Mouse (Mus musculus) ES-E14 (cell line): ENCODE data around the gene Zfp367. TPM values are rescaled to one million over a fixed set of nuclear protein-coding genes. Genes with fewer than 3 reads are reported as not detected.
A peak's percentile ranks its signal among the peaks of the same experiment; 100 is the strongest.

ENCODE experiments used
- DNase-seq: peaks from one replicate; pipeline ENCODE4 v3.0.0-alpha.2; 2013; ENCODE audit warnings: low read depth, low spot score
- H3K27ac ChIP-seq: 2 replicates; pipeline ENCODE4 v1.5.1; 2012; ENCODE audit warnings: low read depth, mild to moderate bottlenecking, low read length, moderate library complexity, mixed read lengths; ENCODE audit not compliant: poor library complexity, insufficient read depth, severe bottlenecking
- H3K36me3 ChIP-seq: 2 replicates; pipeline ENCODE4 v1.6.1; 2012; ENCODE audit warnings: mild to moderate bottlenecking, low read length, moderate library complexity, mixed read lengths; ENCODE audit not compliant: control insufficient read depth, poor library complexity, insufficient read depth, severe bottlenecking
- H3K4me1 ChIP-seq, 2 experiments: fragments of 150-350 bp in 1 of 2; sonication (generic) in 1 of 2; 2 replicates each; pipeline ENCODE4 v1.6.1; 2012; ENCODE audit warnings: low read length in 2 of 2, mild to moderate bottlenecking in 1 of 2, mixed read lengths in 1 of 2; ENCODE audit not compliant: control insufficient read depth in 2 of 2, insufficient read depth in 2 of 2, poor library complexity in 1 of 2
- H3K4me3 ChIP-seq, 2 experiments: fragments of 150-350 bp in 1 of 2; sonication (generic) in 1 of 2; 2 replicates each; pipeline ENCODE4 v1.5.1; 2012; ENCODE audit warnings: low read length in 2 of 2, low read depth in 1 of 2, mild to moderate bottlenecking in 1 of 2, mixed read lengths in 1 of 2; ENCODE audit not compliant: insufficient read depth in 1 of 2, poor library complexity in 1 of 2, severe bottlenecking in 1 of 2
- H3K9ac ChIP-seq: 2 replicates; pipeline ENCODE4 v1.6.1; 2012; ENCODE audit warnings: low read depth, mild to moderate bottlenecking, low read length, mixed read lengths; ENCODE audit not compliant: poor library complexity, insufficient read depth, severe bottlenecking
- H3K9me3 ChIP-seq: fragments of 150-350 bp; sonication (generic); 2 replicates; pipeline ENCODE4 v1.6.1; 2012; ENCODE audit warnings: low read depth, mild to moderate bottlenecking, low read length; ENCODE audit not compliant: control insufficient read depth, insufficient read depth
- CHD2 ChIP-seq: IDR thresholded peaks from 2 replicates; pipeline ENCODE4 v1.6.1; 2014; ENCODE audit warnings: mild to moderate bottlenecking, low read depth, low read length, inconsistent platforms
- HCFC1 ChIP-seq: IDR thresholded peaks from 2 replicates; pipeline ENCODE4 v1.6.1; 2012; ENCODE audit warnings: low read length, inconsistent platforms, borderline replicate concordance; ENCODE audit not compliant: insufficient read depth
- MAFK ChIP-seq: IDR thresholded peaks from 2 replicates; pipeline ENCODE4 v1.6.1; 2014; ENCODE audit warnings: mild to moderate bottlenecking, low read depth, low read length, inconsistent platforms; ENCODE audit not compliant: insufficient read depth
- ZC3H11A ChIP-seq: IDR thresholded peaks from 2 replicates; pipeline ENCODE4 v1.6.1; 2012; ENCODE audit warnings: low read depth, mild to moderate bottlenecking, inconsistent platforms, low read length, borderline replicate concordance
- ZNF384 ChIP-seq: IDR thresholded peaks from 2 replicates; pipeline ENCODE4 v1.6.1; 2012; ENCODE audit warnings: low read depth, low read length, inconsistent platforms
- in situ Hi-C, 2 experiments: fragments of 600-800 bp; cut with MboI; formaldehyde crosslinking; loops; one replicate each; pipeline ENCODE4 v1.15.1; 2025; ENCODE audit warnings: low sequenced_read_pairs in 2 of 2, inconsistent platforms in 1 of 2; ENCODE audit not compliant: unreplicated experiment in 2 of 2
- total RNA-seq: library from RNA; depleted of rRNA; stranded (reverse); fragments of 300-350 nt; gene quantifications from 2 replicates; pipeline ENCODE4 v1.2.3, GENCODE M21; 2012

The Zfp367 gene
- total RNA-seq, 1 experiment, result 18.0 TPM

- peak; percentile 66 for DNase-seq
- H3K36me3 ChIP-seq, result no peaks in the 10 kb centered on the region
- H3K4me1 ChIP-seq, result no peaks in the 10 kb centered on the region
- TF ChIP-seq CHD2 (no peak), MAFK (no peak), ZC3H11A (no peak), HCFC1 (no peak), ZNF384 (no peak)
- H3K4me3 ChIP-seq, result no peak overlapping the region
- H3K27ac ChIP-seq, result no peak overlapping the region
- no peak overlapping the region for H3K9ac ChIP-seq
- no peaks in the 10 kb centered on the region for H3K9me3 ChIP-seq
- in situ Hi-C loops, result no loop called here
Observed at GRCm38 (mm10) chr13:64098992-64099391, 54.0 kb downstream of the Zfp367 start.

- Histone ChIP-seq H3K27ac (no peak overlapping the region), H3K4me1 (no peaks in the 10 kb centered on the region), H3K4me3 (no peak overlapping the region), H3K9ac (no peak overlapping the region), H3K9me3 (no peaks in the 10 kb centered on the region), H3K36me3 (no peaks in the 10 kb centered on the region)
- TF ChIP-seq ZNF384 (no peak), ZC3H11A (peak; percentile 71; the same call in 1 of the 2 replicates)
- peak; percentile 75 for DNase-seq
- in situ Hi-C loops, result no loop called here
Observed at GRCm38 (mm10) chr13:64093341-64093740, 59.7 kb downstream of the Zfp367 start.

- H3K36me3 ChIP-seq, result no peaks in the 10 kb centered on the region
Observed at GRCm38 (mm10) chr13:64092752-64093151, 60.2 kb downstream of the Zfp367 start.

GRCm38 (mm10) chr13:64092141-64092540 lies 60.9 kb downstream of the Zfp367 start:
- in situ Hi-C loops, result no loop called here
- no peak overlapping the region for H3K27ac ChIP-seq

More at GRCm38 (mm10) chr13:64092752-64093151, 60.2 kb downstream of the Zfp367 start:
- no peaks in the 10 kb centered on the region for H3K9me3 ChIP-seq
- H3K27ac ChIP-seq, result no peak overlapping the region
- TF ChIP-seq MAFK, result no peak
- no peak for TF ChIP-seq CHD2
- TF ChIP-seq ZC3H11A, result no peak
- H3K4me3 ChIP-seq, result no peak overlapping the region
- H3K4me1 ChIP-seq, result no peaks in the 10 kb centered on the region
- in situ Hi-C loops, result no loop called here
- no peak for DNase-seq
- H3K9ac ChIP-seq, result no peak overlapping the region

GRCm38 (mm10) chr13:64091006-64091405 lies 62.0 kb downstream of the Zfp367 start:
- no peaks in the 10 kb centered on the region for H3K4me1 ChIP-seq
- TF ChIP-seq CHD2 (no peak), ZNF384 (no peak), MAFK (no peak), HCFC1 (no peak), ZC3H11A (no peak)
- H3K36me3 ChIP-seq, result no peaks in the 10 kb centered on the region
- no peak overlapping the region for H3K9ac ChIP-seq
- DNase-seq, result no peak
- in situ Hi-C loops, result no loop called here
- H3K4me3 ChIP-seq, result no peak overlapping the region
- no peak overlapping the region for H3K27ac ChIP-seq
- H3K9me3 ChIP-seq, result no peaks in the 10 kb centered on the region

More at GRCm38 (mm10) chr13:64092141-64092540, 60.9 kb downstream of the Zfp367 start:
- H3K4me1 ChIP-seq, result no peaks in the 10 kb centered on the region
- no peak overlapping the region for H3K4me3 ChIP-seq
- no peak overlapping the region for H3K9ac ChIP-seq
- TF ChIP-seq CHD2 (no peak), ZC3H11A (no peak), HCFC1 (no peak), MAFK (no peak), ZNF384 (no peak)
- no peaks in the 10 kb centered on the region for H3K36me3 ChIP-seq
- H3K9me3 ChIP-seq, result no peaks in the 10 kb centered on the region
- no peak for DNase-seq
